Mouse (Mus musculus) yolk sac, embryonic 10.5 days (tissue): ENCODE measurements around the gene Mpp2.
A peak's percentile ranks its signal among the peaks of the same experiment; 100 is the strongest.

ENCODE experiments used
- DNase-seq: peaks from one replicate; pipeline ENCODE4 v3.0.0-alpha.2; 2017; ENCODE audit warnings: low spot score

Gene Mpp2

DNA sequence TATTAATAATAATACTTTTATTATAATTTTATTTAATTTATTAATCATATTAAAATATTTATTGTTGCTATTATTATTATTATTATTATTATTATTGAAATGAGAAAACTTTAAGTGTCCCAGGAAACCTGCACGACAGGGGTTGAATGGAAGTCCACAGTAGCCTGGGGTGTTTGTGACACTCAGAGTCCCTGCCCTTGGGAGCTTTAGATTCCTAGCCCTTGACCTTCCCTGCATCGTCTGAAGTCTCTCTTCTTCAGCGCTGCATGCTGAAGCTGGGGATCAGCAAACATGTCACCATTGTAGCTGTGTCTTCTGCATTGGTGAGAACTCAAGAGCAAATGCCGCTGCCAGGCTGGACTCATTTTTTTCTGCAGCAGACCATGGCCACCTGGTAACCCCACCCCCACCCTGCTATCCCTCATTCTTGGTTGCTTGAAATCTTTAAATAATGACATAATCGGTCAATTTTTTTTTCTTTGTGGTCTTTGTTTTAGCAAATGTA is 52.8 kb downstream of the Mpp2 start:
- no peak for DNase-seq

DNA sequence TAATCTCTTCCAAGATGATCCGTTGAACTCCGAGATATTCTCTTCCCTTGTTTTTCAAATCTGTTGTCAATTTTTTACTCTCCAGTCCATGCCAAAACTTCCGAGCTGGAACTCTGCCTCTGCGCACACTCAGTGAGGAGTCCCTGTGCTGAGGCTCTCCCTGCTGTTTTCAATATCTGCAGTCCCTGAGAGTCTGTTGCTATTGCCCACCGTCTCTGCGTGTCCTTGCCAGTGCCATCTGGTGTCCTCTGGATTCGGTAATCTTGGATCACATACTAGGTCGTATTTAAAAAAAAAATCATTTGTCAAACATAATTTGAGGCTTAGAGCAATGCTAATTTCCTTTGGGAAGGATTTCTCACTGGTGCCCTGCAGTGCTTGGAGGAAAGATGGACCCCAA is 53.4 kb downstream of the Mpp2 start:
- no peak for DNase-seq

DNA sequence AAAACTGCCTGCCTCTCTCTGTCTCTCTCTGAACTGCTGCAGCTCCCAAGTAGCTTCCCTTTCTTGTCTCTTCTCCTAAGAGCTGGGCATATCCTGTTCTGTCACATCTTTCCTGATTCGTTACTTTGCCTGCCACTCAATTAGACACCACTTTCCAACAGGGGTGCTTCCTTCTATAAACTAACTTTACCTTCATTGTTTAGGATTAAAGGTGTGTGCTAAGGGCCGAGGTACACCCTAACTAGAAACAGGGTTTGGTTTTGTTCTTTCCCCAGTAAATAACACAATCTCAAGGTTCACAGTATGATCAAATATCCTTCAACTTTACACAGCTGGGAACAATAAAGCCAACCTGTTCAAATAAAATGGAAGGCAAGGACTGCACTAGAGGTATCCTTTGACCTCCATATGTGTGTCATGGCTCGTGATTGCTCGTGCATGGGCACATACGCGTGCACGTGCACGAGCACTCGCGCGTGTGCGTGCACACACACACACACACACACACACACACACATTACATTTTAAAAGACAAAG is 55.2 kb downstream of the Mpp2 start:
- DNase-seq = no peak

DNA sequence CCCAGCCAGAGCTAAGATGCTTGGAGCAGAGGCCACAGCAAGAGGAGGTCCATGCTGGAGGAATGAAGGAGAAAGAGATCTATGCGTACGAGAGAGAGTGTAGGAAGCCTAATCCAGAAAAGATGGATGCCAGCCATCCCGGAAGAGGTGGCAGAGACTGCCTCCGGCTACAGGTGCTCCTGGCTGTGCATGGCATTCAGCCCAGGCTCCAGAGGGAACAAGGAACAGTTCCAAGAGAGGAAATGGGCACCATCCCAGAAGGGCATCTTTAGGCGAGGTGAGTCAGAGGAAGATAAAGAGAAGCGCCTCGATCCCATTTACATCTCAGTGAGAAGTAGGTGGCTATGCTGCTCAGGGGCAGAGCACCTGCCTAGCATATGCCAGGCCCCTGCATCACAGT is 57.2 kb downstream of the Mpp2 start:
- DNase-seq = no peak

DNA sequence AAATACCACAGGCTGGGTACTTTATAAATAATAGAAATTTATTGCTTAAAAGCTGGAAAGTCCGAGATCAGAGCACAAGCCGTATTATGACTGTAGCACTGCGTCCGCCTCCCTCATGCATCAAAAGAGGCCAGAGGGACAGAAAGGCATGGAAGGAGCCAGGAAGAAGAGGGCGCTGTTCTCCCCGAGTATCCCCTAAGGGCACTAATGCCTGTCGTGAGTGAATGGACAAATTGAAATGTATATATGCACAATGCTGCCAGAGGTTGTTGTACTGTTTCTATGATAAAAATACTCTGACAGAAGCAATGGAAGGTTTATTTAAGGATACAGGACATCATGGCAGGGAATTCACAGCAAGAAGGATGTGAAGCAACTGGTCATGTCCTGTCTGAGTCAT is 58.3 kb downstream of the Mpp2 start:
- DNase-seq = no peak

DNA sequence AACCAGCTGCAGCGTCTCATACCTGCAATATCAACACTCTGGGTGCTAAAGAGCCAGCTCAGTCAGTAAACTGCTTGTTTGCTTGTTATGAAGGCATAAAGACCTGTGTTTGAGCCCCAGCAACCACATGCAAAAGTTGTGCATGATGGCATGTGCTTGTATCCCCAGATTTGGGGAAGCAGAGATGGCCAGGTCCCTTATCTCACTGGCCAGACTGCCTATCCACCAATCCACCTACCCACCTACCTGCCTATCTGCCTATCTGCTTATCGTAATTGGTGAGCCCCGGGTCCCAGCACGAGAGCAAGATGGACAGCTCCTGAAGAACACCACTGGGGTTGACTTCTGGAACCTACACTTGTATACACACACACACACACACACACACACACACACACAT is 59.0 kb downstream of the Mpp2 start:
- DNase-seq = no peak

DNA sequence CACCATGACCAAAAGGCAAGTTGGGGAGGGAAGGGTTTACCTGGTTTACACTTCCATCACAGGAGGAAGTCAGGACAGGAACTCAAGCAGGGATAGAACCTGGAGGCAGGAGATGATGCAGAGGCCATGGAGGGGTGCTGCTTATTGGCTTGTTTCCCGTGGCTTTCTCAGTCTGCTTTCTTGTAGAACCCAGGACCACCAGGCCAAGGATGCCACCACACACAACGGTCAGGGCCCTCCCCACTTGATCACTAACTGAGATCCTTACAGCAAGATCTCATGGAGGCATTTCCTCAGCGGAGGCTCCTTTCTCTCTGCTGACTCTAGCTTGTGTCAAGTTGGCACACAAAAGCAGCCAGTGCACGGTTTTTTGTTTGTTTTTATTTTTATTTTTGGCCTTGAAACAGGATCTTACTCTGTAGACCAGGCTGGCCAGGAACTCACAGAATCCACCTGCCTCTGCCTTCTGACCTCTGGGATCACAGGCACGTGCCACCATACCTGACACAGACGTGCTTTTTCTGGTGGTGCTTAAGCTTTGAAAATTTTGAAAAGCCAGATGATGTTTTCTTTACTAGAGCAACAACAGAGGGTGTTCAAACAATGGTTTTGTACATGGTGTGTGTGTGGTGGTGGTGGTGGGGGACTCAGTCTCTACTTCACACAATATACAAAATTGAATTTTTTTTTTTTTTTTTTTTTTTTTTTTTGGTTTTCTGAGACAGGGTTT is 60.1 kb downstream of the Mpp2 start, which contains the start of gene Mpp3:
Gene Mpp3 (minus strand): TSS at position 375 of the 730 bp plus-strand sequence.
- DNase-seq = no peak

DNA sequence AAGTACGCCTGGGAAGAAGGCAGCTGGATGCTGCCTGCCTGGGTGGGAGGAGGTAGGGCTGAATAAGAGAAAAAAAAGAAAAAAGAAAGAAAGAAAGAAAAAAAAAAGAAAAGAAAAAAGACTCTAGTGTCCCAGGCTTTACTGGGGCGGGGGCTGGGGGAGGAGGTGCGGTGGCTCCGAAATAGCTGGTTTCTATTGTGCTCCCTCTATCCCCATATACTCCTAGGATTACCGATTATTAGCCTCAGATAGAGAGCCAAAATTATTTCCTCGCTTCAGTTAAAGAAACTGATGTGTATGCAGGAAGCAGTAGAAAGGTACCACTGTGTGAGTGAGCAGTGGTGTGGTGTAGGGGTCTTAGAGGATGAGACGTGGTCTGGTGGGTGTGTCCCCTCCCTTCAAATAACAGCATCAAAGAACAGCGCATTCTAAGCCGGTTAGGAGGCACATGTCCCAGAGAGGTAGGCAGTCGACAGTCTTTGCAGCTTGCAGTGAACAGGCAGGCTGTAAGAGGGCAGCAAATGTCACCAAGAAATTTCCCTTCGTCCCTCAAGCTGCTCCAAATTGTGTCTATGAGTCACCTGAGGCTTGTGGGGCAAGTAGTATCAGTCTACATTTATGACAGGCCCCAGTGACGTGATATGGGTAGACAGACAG is 60.8 kb downstream of the Mpp2 start:
- no peak for DNase-seq

DNA sequence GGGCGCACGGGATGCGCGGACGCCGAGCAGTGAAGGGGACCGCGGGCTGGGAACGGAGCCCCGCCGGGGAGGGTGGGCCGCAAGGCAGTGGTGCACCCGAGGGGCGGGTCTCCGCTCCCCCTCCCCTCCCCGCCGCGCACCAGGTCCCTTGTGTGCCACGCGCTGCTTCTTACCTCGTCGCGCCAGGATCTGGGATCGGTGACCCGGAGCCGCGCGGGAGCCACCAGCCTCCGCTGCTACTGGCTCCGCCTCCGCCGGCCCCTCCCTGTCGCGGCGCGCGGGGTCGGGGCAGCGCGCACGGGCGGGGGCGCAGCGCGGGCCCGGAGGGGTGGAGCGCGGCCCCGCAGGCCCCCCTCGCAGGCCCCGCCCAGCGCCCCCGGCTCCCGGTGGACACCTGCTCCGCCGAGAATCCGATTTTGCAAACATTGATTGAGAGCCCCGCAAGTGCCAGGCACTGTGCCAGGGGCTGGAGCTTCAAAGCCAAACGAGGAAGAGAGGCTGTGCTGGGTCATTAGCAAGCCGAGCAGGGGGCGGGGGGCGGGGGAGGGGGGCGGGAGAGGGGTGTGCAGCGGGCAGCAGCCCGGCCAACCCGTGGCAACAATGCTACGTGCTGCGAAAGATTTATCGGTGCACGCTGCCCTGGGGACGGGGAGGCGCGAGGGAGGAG is 61.5 kb downstream of the Mpp2 start:
- DNase-seq = peak; percentile 80

DNA sequence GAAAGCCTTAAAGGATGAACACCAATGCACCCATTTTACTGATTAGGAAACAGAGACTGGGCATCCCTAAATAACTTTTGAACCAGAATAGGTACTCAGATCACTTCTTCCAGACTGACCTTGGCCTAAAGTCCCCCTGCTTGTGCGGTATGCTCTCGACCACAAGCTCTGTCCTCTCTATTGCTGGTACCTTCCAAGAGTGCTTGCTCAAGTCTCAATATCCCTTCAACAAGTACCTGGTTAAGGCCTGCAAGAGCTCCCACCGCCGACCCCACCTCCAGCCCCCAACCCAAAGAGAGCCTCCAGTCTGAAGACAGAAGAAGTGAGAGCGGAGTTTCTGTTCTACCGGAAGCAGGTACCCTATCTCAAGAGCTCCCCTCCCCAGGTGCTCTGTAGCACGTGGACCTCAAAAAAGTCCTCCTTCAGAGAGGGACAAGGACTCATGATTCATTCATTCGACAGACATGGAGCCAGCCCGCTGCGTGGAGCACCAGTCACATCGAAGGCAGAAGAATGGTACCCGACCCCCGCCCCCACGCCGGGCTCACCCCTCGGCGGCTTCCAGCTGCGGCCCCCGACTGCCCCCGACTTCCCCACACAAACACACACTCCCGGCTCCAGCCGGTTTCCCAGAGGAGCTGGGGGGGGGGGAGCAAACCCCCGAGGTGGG is 62.2 kb downstream of the Mpp2 start:
- DNase-seq = no peak

DNA sequence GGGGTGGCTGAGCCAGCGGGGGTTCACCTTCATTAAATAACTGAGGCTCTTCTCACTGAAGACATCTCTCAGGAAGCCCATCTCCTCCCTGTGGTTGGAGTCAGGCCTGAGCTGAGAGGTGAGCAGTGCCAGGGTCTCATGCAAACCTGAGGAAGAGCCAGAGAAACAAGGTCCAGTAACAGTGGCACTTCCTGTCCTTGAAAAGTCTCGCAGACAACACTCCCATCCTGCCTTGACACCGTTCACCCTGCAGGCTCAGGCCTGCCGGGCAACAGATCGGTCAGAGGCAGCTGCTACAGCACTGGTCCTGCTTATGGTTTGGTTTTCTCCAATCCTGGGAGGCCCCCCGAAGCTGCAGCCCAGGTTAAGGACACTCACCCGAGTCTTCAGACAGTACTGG is 63.0 kb downstream of the Mpp2 start:
- no peak for DNase-seq

DNA sequence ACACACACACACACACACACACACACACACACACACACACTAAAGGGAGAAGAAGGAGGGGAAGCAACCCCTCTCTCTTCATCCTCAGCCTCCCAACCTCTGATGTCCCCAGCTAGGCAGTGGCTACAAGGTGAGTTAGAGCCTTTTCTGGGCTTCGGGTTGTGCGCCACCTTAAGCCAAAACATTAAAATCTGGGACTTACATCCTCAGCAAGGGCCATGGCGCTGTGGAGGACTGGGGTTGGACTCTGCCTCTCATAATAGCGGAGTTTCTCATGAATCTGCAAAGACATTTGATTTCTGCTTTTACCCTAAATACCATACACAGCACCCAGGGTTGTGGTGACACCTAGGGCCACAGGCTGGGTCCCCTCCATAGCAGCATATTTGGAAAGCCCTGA is 63.4 kb downstream of the Mpp2 start:
- no peak for DNase-seq

DNA sequence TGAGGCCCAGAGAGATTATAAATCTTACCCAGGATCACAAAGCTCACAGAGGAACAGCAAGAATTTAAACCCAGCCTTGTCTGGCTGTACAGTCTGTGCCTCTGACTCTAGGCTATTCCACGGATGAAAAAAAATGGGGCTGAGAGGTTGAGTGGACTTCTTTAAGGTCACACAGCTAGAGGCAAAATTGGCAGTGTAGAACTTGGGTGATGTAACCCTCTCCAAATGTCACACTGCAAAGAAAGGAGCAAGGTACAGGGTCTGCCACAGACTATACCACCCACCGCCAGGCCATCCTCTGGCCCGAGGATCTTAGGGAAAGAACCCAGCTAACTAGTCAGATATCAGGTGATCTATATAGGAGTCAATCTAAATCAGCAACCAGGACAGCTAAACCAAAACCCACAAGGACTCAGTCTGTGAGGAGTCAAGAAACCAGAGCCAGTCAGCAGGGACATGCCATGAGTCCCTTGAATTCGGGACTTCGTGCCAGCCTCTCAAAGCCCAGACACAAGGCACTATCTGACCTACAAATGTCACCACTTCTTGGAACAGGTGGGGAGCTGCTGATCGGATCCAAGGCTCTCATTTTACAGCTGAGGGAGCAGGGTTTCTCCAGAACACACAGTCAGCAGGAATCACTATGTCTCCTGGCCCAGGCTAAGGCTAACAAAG is 64.1 kb downstream of the Mpp2 start:
- no peak for DNase-seq

DNA sequence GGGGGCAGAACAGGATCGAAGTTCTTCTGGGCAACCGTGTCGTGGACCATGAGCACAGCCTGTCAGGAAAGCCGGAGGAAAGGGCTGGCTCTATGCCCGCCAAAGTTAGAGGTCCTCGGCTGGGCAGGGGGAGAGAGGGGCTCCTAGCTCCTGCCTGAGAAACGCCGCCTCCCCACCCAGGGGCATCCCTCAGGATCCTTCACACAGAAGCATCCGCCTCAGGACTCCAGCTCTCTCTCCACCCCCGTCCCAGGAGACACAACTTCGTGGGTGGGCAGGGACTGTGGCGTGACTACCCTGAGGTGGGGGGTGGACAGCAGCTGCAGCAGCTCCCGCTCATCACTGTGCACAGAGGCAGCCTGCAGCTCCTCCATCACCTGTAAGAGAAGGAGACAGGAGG is 64.9 kb downstream of the Mpp2 start:
- no peak for DNase-seq

DNA sequence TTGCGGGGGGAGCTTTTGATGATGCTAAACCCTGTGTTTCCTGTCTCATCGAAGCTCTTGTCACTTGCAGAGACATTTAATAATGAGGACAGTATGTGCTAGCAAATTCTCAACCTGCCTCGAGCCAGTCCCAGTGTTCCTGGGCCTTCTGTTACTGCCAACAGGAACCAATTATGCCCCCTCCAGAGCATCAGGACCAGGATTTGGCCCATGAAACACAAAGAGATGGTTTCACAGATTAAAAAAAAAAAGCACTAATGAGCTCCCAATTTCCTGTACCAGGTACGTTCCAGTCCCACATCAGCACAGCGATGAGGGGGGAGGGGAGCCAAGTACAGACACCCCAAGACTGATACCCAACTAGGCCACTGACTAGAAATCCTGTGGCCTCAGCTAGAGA is 67.1 kb downstream of the Mpp2 start:
- DNase-seq = no peak

DNA sequence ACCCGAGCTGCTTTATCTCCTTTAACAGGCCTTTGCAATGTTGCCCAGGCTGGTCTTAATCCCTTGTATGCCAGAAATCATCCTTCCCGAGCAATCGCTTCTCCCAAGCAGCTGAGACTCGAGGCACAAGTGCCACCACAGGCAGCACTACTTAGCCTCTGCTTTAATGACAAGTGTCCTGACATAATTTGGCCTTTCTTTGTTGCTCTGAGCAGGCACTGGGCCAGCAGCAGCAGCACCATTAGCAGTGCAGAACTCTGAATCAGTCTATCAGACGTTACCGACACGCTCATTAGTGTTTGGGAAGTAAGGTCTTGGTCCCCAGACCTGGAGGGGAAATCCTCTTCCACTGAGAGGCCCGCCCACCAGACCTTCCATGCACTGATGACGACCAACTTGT is 68.6 kb downstream of the Mpp2 start:
- no peak for DNase-seq

DNA sequence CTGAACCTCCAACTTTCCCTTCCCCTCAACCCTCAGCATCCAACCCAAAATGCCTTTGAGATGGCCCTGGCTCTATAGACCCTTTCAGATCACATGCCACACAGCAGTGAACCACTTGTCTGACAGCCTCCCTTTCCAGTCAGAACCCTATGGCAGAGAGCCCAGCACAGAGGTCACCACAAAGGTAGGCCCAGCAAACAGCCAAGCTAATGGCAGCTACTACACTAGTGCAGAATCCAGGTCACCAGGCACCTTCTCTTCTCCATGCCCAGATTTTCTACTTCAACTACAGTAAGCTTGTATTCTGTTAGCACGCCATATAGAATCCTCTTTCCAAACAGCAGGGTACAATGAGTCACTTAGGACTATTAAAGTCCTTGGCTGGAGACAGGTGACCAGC is 72.2 kb downstream of the Mpp2 start:
- no peak for DNase-seq

DNA sequence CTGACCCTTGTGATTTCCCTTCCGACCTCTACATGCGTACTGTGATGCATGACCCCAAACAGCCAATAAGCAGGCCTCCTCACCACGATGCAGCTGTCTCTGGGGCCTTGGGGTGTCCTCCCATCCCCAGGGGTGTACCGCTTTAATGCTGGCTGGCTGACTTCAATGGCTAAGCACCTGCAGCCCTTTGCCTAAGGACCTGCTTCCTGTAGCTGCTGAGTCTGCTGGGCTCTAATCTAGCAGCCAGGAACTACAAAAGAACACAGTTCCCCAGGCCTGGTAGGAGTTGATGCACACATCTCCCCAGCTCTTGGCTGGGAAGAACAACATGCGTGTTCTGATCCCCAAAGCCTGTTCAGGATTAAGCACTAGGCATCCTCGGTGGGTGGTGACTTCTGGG is 72.8 kb downstream of the Mpp2 start:
- no peak for DNase-seq

DNA sequence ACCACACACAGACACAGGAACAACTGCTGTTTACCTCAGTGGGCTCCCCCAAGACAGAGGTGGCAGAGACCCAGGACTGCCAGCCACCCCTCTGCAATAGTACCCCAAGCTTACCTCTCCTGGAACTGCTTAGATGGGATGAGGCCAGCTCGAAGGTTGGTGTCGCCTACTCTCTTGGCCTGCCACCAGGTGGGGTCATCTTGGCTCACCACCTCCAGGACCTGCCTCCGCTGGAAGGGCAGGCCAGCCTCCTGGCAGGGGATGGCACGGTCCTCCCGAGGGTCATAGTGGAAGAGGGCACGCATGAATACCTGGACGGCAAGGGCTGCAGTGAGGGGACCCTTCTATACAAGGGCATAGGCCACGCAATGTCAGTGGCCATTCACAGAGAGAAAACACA is 75.1 kb downstream of the Mpp2 start:
- DNase-seq = no peak

DNA sequence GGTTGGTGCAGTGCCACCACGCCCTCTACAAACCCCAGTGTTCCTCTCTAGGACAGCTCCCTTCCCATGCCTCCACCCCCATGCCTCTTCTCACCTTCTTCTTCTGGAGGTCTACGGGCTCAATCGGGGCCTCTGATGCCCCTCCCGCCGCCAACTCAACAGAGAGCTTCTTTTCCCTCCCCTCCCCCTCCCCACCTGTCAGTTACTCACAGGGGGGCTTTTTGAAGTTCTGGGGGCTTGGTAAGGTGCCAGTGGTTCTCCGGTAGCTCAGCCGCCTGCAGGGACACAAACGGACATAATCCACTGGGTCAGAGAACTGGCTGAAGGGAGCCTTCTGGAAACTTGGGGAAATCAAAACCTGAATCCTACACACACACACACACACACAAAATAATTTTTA is 76.8 kb downstream of the Mpp2 start:
- no peak for DNase-seq

DNA sequence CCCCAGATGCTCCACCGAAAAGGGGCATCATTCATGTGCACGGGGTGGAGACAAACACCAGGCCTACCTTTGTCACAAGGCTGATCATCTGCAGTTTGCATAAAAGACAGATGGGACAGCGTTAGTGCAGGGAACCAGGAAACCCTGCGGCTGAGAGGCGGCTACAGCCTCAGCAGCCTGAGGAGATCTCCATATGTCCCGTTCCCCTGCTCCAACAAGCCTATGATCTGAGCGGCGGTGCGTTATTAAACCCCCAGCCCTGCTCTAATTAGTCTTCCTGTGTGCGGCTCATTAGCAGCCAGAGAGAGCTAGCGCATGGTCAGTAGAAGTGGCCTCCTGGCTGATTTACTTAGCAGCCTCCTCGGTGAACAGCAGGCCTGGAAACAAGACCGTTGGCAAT is 78.2 kb downstream of the Mpp2 start:
- DNase-seq = no peak
